Mouse (Mus musculus) layer of hippocampus, postnatal 36 days (tissue): ENCODE measurements at regions not wholly inside any gene's neighbourhood (a gene's known extent, or its start where the extent isn't known, plus 50 kb on each side); places are given as distances from the start of the nearest gene placed in this dataset.

Experiments used
- DNase-seq, 2 experiments: peaks; one replicate each; pipeline ENCODE4 v3.0.0; 2022

DNA sequence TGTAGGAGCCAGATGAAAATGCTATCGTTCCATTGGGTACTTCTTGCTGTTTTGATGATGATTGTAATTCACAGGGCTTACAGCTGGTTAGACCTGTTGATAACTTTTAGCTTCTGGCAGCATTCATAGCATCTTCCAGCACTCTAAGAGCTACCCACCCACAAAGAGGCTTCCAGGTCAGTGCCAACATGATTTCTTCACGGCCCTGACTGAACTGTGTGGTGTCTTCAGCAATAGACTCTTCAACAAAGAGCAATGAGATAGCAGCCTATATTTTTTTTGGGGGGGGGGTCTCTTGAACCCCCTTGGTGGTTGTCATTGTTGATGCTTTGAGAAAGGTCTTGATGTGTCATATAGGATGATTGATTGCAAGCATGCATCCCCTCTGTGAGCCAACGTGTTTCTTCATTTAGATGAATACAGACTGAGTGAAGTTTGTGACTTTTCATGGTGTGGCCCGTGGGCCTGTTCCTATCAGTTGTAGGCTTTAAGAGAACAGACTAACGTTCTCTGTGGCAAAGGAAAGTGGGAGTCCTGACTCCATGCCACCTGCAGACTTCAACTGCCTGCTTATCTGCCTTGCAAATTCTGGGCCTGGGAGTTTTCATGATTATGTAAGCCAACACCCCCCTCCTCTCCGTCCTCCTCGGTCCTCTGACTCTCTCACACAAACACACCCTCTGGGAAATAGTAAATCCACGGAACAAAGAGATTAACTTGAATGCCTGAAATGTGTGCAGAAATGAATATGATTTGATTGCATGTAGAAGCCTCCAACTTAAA lies 1293.0 kb upstream of the A1bg start:
- no peak for DNase-seq

DNA sequence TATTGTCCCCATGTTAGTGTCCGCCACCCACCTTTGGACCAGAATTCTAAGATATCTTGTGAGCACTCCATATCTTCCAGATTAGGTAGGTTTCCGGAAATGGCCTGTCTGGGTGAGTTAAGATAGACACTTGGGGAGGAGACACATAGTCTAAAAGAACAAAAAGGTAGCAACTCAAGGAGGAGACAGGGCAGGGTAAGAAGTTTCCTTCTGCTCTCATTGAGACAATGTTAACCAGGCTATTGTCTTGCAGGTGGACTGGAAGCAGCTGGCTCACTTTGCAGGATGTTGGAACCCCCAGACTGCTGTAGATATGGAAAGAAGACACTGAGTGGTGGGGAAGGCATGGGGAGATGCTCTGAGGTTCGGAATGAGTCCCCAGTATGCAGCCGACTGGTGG lies 1291.5 kb upstream of the A1bg start:
- no peak for DNase-seq

DNA sequence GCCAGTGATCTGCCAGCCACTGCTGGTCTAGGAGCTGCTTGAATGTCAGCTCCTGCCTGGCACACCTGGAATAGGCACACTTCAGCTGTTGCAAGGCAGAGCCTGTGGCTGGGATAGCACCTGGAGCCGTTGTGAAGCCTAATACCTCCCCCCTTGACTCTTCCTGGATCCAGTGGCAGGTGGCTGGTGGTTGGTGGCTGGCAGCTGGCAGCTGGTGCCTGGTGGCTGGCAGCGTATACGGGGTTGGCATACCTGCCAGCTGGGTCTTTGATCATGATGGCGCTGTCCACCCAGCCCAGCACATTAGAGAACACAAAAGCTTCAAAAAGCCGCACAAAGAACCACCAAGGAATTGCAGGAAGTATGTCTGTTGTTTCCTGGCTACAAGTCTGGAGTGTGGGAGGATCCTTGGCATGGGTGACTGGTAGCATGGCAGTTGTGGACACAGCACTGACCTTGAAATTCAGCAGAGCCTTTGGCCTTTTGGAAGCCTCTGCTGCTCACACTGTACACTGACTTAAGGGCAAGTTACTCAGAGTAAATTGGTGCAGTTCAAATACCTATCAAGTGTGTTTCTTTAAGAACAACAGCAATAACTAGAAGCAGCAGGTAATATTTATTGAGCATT lies 1289.6 kb upstream of the A1bg start:
- no peak for DNase-seq

DNA sequence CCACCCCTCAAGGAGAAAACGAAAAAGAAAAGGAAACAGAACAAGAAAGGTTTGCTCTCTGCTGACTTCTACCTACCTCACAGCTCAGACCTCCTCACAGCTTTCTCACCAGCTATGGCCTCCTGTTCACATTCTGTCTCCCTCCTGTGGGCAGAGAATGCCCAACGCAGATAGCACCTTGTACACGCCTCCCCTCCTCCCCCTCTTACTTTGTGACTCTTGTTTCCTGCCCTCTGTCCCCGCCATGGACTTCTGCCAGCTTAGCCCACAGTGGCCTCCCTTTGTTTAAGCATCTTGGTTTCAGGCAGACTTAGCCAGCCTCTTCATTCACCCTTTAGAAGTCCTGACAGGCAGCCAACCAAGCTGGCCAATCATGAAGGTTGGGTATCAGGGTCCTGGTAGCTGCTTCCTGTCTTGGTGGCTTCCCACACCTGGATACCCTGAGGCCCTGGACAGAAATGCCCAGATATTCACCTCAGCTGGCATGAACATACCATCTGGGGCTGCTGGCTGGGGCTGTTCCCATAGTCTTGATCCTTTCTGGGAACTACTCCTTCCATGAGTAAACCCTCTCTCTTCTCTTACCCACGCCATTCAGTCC lies 1287.2 kb upstream of the A1bg start:
- DNase-seq = no peak

DNA sequence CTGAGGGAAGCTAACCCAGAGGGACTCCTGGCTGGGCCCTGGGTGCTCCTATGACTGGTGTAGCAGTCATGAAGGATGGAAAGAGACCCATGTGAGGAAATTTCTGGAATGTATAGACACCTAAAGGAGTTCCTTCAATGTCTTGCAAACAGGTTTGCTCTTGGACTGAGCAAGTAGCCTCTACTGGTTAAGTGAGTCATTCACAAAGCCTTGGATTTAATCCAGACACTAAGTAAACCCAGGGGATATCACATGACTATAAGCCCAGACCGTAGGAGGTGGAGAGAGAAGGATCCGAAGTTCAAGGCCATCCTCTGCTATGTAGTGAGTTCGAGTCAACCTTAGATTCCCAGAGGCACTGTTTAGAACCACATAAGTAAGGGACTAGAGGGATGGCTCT lies 1286.5 kb upstream of the A1bg start:
- no peak for DNase-seq

DNA sequence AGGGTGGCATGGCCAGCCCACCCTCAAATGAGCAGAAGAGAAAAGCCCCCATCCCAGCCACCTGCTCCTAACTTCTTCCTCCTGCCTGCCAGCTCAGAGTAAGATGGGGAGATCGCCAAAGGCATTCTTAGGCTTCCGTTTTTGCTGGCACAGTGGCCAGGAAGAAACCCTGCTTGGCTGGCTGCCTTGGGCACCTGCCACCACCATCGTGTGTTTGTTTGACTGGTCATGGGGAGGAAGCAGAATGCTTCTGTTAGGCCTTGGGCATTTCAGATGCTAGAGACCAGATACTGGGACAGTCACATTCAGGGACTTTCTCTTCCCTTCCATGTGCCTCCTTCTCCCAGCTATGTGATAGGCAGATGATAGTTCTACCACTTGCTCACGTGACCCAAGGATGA lies 1283.7 kb upstream of the A1bg start:
- DNase-seq = no peak

DNA sequence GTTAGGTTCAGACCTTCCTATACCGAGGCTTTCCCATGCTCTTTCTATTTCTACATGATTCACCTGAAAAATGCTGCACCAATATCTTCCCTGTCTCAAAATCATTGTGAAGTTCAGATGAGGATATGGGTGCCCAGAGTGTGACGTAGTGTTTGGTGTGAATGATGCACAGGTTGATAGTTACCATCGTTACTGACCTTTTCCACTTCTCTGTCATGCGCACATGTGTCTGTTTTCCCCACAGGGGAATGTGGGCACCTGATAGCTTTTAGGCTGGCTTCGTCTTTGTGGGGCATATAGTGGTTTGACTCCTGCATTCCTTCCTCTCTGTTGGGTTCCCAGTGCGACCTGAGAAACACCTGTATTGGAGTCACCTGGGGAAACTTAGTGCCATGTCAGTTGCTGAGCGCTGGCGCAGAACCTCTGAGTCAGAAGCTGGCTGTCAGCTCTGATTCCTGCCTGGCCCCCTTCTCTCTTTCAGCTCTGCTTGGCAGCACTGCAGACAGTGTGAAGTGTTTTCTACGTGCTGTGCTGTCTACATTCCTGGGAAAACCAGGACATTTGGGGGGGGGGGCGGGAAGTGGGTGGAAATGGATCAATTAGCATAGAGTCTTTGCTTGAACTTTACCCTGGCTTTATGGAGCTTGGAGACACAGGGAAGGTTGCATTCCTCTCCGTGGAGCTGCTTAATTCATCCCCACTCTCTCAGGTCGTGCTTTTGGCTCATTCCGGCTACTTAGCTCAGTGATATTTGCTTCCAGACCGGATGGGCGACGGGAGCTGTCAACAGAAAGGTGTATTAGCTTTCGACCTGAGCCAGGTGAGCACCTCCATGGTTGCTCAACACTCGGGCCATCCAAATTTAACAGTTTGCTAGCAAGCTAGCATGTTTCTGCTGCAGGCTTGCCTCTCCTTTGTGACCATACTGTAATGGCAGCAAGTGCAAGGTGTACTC lies 1281.4 kb upstream of the A1bg start:
- DNase-seq = no peak

DNA sequence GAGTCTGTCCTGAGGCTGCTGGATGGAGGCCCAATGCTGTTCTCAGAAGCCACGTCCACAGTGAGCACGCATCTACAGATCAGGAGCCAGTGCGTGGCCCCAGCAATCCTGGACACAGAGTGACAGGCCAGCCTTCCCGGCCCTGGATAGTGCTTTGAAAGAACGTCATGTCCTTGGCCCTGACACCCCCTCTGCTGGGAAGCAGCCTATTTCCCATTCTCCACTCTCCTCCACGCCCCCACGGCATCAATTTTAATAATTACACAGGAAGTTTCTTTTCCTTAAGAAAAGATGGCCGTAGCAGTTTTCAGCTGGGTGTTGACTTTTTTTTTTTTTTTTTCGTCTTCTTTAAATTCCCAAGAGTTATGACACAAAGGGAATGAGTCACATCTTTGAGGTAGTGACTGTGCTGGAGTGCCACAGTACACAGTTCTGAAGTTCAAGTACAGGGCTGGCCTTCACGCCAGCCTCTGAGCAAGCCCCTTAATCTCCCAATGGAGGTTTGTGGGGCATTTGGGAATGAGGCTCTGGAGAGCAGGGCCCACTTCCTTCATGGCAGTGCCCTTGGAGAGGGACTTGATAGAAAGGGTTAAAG lies 1280.1 kb upstream of the A1bg start:
- DNase-seq = no peak

DNA sequence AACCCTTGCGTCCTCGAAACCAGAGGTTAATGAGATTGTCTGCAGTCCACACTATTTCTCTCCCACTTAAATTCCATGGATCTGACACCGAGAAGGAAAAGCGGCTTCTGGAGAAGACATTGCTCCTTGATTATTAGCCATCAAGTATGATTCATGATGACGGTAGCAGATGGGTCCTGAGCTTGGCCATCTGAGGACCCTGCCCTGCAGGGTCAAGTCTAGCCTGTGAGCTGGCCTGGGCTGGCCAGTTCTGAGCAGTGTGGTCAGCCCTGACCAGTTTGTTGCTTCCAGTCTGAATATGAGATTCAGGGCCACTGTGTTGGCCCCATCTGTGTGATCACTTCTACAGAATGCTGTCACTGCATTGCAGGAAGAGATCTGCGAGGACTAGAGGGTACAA lies 1275.9 kb upstream of the A1bg start:
- no peak for DNase-seq

DNA sequence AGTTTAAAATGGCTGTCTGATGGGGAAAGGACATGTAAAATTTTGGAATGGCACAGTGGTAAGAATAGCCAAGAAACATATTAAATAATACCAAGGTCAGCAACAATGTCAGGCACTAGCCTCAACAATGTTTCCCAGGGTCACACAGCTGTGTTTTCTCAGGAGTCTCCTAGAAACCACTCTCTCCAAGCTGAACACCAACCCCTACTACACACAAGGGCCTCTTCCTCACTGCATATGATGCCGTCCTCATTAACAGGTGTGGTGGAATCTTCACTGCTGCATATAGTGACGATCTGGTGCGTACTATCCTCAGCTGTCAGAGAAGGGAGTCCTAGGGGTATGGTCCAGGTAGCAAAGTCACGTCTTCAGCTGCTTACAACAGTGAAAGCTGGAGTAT lies 1275.4 kb upstream of the A1bg start:
- DNase-seq = no peak

DNA sequence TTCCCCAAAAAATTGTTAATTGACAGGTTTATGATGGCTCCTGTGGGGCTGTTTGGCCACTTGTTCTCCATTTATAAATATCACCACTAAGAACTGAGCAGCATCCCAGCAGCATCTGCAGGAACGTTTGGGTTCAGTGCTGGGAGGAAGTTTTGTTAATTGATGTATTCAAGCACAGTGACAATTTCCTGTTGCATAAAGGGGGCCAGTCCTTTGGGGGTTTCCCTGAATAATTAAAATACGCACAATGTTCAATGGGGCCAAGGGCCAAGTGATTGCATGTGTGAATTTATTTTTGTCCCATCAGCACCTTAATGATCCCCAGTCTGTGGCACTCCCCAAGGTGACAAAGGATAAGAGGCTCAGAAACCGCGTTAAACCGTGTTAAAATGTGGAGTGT lies 1272.6 kb upstream of the A1bg start:
- no peak for DNase-seq

DNA sequence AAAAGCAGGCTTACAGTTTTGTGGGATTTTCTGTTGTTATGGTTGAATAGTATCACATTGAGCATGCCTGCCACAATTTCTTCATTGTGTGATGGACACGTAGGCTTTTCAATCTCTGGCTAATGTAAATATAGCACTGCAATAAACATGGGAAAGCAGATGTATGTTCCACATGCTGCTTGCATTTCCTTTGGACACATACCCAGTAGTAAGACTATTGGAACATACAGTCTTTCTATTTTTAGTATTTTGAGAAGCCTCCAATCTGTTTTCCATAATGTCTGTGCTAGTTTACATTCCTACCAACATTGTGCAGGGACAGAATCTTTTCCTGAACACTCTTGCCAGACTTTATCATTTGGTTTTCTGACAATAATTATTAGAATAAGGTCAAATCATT lies 1269.9 kb upstream of the A1bg start:
- DNase-seq = no peak

DNA sequence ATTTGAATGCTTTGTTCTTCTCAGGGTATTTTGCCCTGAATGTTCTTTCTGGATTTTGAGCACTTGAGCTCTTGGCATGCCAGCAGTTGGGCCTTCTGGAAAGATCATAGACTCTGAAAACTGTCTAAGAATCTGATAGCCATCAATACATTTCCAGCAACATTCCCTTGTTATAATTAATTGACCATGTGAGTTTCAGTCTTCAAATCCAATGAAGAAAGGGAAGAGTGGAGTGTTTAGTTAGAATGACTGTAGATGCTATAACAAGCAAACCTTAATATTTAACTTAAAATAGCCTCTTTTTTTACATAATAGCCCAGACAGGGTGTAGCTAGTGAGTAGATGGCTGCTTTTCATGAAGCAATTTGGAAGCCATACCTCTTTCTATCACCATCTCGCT lies 1268.8 kb upstream of the A1bg start:
- no peak for DNase-seq

DNA sequence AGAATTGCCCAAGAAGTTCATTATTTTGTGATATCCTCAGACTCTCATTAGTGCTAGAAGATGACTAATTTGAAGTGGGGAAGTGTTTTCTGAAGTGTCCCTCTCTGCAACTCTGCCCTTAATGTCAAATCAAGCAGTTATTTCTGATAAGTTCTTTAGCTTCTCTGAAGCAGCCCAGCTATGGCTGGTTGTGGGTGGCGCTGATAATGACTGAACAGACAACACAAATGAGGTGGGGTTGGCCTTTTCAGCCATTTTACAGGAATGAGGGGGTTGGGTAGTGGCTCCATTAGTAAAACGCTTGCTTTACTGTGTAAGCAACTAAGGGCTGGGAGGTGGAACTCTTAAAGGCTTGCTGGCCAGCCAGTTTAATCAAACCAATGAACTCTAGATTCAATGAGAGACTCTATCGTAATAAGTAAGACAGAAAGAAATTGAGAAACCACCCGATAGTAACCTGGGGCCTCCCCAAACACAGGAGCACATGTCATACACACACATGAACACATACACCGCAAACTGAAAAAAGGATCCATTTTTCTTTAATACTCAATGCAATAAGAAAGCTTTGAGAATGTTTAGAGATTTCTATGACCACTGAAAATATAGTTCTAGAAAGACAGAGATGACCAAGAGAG lies 1268.3 kb upstream of the A1bg start:
- DNase-seq = no peak

DNA sequence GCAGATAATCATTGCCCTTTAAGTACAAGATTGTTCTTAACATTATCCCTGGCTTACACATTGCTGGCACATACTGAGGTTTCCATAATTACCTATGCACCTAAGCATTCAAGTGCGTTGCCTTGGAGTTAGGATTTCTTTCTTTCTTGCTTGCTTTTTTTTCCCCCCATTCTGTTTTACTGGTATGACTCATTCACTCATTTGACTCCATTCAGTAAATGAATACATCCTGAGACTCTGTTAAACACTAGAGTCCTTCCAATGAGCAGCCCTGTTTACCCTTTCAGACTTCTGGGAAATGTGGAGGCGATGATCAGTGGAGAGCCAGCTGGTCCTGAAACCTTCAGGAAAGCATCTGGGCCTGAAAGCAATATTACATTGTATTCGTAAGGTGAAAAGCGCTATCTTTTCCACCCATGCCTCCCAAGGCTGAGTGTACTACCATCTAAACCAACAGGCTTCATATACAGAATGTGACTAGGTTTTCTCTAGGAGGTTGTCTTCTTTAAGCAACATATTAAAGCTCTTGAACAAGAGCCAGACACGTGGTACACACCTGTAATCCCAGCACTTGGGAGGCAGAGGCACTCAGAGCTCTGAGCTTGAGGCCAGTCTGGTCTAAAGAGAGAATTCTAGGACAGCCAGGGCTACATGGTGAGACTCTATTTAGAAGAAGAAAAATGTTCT lies 1267.6 kb upstream of the A1bg start:
- no peak for DNase-seq

DNA sequence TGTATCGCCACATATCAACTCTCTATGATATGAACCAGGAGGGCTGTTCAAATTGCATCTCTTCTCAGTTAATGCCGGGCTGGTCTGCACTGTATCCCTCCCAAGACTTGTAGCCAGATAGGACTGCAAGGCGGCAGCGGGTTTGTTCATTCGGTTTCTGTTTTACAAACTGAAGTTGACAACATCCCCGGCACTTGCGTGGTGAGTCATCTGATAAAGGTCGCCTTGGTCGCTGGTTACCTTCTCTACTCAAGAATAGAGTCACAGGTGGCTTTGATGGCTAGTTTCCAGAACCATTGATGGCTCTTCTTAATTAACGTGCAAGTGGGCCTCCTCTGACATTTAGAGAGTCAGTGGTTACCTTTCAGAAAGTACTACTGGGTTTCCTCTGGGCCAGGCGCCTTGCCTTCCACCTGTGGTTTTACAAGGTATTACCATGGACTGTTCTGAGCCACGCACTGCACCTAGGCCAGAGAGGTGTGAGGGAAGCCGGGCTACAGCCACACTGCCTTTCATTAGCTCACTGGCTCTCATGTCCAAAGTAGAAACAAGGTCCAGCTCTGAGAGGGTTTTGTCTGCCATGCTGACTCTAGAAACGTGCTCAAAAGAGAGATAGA lies 1266.9 kb upstream of the A1bg start:
- DNase-seq = no peak

DNA sequence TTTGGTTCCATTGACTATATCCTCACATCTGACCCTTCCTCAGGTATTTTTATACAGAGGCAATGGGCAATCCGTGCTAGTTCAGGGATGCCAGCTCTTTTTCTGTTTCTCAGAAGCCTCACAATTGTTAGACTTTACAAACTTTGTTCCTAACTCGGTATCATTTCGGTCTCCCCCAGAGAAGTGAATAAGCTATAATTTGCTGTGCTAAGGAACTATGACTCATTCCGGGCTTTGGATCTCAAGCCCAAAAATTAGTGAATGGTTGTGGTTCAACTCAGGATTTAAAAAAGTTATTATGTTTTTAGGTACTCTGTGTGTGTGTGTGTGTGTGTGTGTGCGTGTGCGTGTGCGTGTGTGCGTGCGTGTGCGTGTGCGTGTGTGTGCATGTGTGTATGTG lies 1263.7 kb upstream of the A1bg start:
- DNase-seq = no peak

DNA sequence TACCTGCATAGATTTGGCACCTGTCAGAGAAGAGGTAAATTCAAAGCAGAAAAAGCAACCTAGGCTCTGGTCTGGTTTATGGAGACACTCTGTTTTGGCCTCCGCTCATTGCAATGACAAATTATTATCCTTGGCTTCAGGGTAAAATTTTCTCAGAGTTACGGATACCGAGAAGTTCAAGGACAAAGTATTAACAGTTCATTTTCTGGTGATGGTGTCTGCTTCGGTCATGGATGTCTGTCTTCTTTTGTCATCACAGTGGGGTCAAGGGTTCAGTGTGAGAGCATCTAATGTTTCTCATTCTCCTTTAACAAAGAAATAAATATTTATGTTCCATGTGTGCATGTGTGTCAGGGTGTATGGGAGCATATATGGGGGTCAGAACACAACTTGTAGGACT lies 1261.0 kb upstream of the A1bg start:
- DNase-seq = no peak

DNA sequence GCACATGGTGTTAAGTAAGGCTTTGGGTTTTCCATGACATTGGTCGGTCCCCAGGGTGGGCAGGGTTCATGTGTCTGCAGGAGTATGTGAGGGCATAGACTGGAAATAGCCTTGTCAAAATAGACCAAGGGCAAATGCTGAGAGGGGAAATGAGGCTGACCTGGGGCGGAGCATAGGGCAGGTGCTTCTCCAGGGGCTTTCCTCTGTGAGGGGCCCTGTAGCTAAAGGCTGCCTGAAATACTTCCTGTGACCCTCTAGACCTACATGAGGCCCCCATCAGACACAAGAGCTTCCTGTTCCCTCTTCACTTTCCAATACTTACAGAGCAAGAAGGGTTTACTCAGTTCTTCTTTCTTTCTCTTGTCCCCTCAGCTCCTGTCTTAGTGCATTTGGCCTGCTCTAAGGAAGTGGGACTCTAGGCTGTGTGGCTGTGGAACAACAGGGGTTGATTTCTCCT lies 1258.7 kb upstream of the A1bg start:
- DNase-seq = no peak

DNA sequence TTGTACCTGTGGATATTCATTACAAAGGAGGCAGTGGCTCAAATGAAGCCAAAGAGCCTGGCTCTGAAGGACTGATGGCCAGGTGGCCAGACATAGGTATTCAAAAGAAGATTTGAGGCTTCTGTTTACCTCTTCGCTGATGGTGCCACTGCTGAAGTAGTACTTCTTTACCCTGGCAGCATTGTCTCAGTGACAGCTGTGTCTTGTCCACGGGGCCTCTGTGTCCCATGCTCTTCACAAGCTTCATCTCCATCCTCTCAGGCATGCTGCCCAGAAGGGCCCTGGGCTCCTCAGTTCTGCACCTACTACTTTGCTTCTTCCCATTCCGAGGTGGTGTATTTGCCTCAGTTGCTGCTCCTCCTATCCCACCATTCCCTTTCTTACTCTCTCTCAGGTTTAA lies 1257.9 kb upstream of the A1bg start:
- DNase-seq = no peak

DNA sequence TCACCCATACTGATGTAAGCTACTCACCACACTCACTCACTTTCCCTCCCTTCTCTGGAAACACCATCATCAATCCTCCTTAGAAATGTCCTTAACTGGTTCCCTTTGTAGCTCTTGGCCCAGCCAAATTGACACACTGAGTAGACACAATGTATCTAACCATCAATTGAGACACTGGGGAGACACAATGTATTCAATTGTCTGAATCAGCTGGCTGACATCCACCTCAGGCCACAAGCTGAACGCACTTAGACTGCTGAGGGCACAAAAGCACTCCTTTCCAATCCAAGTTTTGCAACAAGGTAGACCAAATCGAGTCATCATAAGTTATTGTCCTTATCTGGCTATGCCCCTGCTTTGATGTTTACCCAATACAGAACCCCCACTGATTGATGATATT lies 1257.0 kb upstream of the A1bg start:
- DNase-seq = no peak
